Comparison of ENCODE assay signal across 9 mouse cellular contexts in genomic region chr11:47304702-47305450, GRCm38 (mm10).
DNase-seq lines count a peak whose midpoint lies in the region; ATAC-seq lines count a peak whose summit lies in the region.
"Had no signal": no experiment of that assay in that cellular context is flagged by ENCODE, and none has a peak within 500 bp of the region (broad histone marks: within the 10 kb centered on the region; RNA-seq: fewer than 3 reads in every experiment).

No protein-coding gene starts in this region.

- H3K9me3 ChIP-seq in heart, embryonic 13.5 days, result no peaks in the 10 kb centered on the region
- no peaks in the 10 kb centered on the region for H3K9me3 ChIP-seq in heart, embryonic 10.5 days
- H3K9me3 ChIP-seq in liver, embryonic 12.5 days (replicated peaks), result no peaks in the 10 kb centered on the region

- 0 out of 2 replicates have a peak, but pooled peaks cover 6% of the 10 kb centered on the region for H3K4me1 ChIP-seq in heart, embryonic 13.5 days
- H3K4me1 ChIP-seq in heart, embryonic 10.5 days, result no peaks in the 10 kb centered on the region
- no peaks in the 10 kb centered on the region for H3K4me1 ChIP-seq in liver, embryonic 12.5 days

- peak overlapping the region; percentile 13 for H3K27ac ChIP-seq in heart, embryonic 13.5 days (replicated peaks)
- H3K27ac ChIP-seq in heart, embryonic 10.5 days, result no peak overlapping the region
- no peak overlapping the region for H3K27ac ChIP-seq in liver, embryonic 12.5 days

- no peak overlapping the region for H3K4me2 ChIP-seq in heart, embryonic 13.5 days
- no peak overlapping the region for H3K4me2 ChIP-seq in liver, embryonic 12.5 days

- intact Hi-C loops in left cerebral cortex, postnatal 25 days (cut with DNase I), result no loop called here

- WGBS in heart, embryonic 13.5 days, result 58% methylated on average over 12 of the region's 12 CpGs
- WGBS in heart, embryonic 10.5 days, result 83% methylated on average over 12 of the region's 12 CpGs
- 57% methylated on average over 12 of the region's 12 CpGs for WGBS in liver, embryonic 12.5 days (ENCODE audit: insufficient replicate concordance)

- DNase-seq in heart, embryonic 10.5 days (ENCODE audit: low spot score), result no peak
- peak; percentile 84 for DNase-seq in brain, adult 2 months (ENCODE audit: low read depth, low spot score)
- DNase-seq in kidney, adult 8-10 months, result peak; percentile 26 to 35
- peak; percentile 47 to 85 for DNase-seq in left cerebral cortex, postnatal 25 days (ENCODE audit: low spot score in 2 of 2)
- DNase-seq in spleen, postnatal 14 days (ENCODE audit: low spot score in 2 of 2), result no peak
- DNase-seq in urinary bladder, adult 2 months (ENCODE audit: low spot score), result no peak
- DNase-seq: cerebellum, adult 9-10 months had no signal

- H3K9ac ChIP-seq in heart, embryonic 13.5 days, result no peak overlapping the region
- no peak overlapping the region for H3K9ac ChIP-seq in liver, embryonic 12.5 days

- no peak for ATAC-seq in heart, embryonic 13.5 days (ENCODE audit: extremely low read depth, insufficient number of reproducible peaks, low FRiP score, low TSS enrichment)
- ATAC-seq in liver, embryonic 12.5 days, result no peak

- no peak overlapping the region for H3K4me3 ChIP-seq in heart, embryonic 13.5 days
- H3K4me3 ChIP-seq in heart, embryonic 10.5 days, result no peak overlapping the region
- no peak overlapping the region for H3K4me3 ChIP-seq in liver, embryonic 12.5 days

- no peaks in the 10 kb centered on the region for H3K36me3 ChIP-seq in heart, embryonic 13.5 days
- H3K36me3 ChIP-seq in heart, embryonic 10.5 days, result no peaks in the 10 kb centered on the region
- no peaks in the 10 kb centered on the region for H3K36me3 ChIP-seq in liver, embryonic 12.5 days

- H3K27me3 ChIP-seq in heart, embryonic 13.5 days (replicated peaks), result no peaks in the 10 kb centered on the region
- no peaks in the 10 kb centered on the region for H3K27me3 ChIP-seq in heart, embryonic 10.5 days (ENCODE audit: insufficient read depth, poor library complexity, severe bottlenecking)
- H3K27me3 ChIP-seq in liver, embryonic 12.5 days (replicated peaks), result no peaks in the 10 kb centered on the region

Comparison
In these comparisons a context has a peak if more than half of its experiments do, and no peak if none do; other contexts are left out.
1. DNase-seq: peak in brain, adult 2 months (single experiment), kidney, adult 8-10 months (2 of 2) and left cerebral cortex, postnatal 25 days (2 of 2); none in heart, embryonic 10.5 days (single experiment), spleen, postnatal 14 days (0 of 2) and urinary bladder, adult 2 months (single experiment).